Mouse (Mus musculus) kidney, adult 2 months (tissue): ENCODE data around the gene Gm28372. TPM values are rescaled to one million over a fixed set of nuclear protein-coding genes. Genes with fewer than 3 reads are reported as not detected.

ENCODE experiments used
- DNase-seq: peaks from one replicate; pipeline ENCODE4 v3.0.0; 2021
- H3K27ac ChIP-seq: fragments of 200-500 bp; 2 replicates; pipeline ENCODE4 v1.5.1; 2012; ENCODE audit warnings: low read depth, low read length, control low read depth, inconsistent platforms; ENCODE audit not compliant: insufficient read depth
- H3K27me3 ChIP-seq: fragments of 200-500 bp; replicated peaks from 2 replicates; pipeline ENCODE4 v1.6.1; 2012; ENCODE audit warnings: mild to moderate bottlenecking, moderate library complexity, low read length, inconsistent platforms; ENCODE audit not compliant: control insufficient read depth, insufficient read depth
- H3K36me3 ChIP-seq: fragments of 200-500 bp; 2 replicates; pipeline ENCODE4 v1.6.1; 2012; ENCODE audit warnings: mild to moderate bottlenecking, moderate library complexity, low read length, inconsistent platforms; ENCODE audit not compliant: control insufficient read depth, insufficient read depth
- H3K4me1 ChIP-seq: fragments of 200-500 bp; 2 replicates; pipeline ENCODE4 v1.6.1; 2011; ENCODE audit warnings: low read length; ENCODE audit not compliant: control insufficient read depth, insufficient read depth
- H3K4me3 ChIP-seq: fragments of 200-500 bp; 2 replicates; pipeline ENCODE4 v1.5.1; 2011; ENCODE audit warnings: mild to moderate bottlenecking, low read depth, low read length, control low read depth; ENCODE audit not compliant: insufficient read depth
- CTCF ChIP-seq: fragments of 200-500 bp; conservative IDR thresholded peaks from 2 replicates; pipeline ENCODE4 v1.5.1; 2011; ENCODE audit warnings: low read depth, mild to moderate bottlenecking, control low read depth, low read length, moderate library complexity, mixed read lengths; ENCODE audit not compliant: insufficient read depth, insufficient read length
- POLR2A ChIP-seq: fragments of 200-500 bp; IDR thresholded peaks from one replicate; pipeline ENCODE4 v1.6.1; 2011; ENCODE audit warnings: low read depth, low read length, control low read depth
- WGBS: fragments of 180-500 bp; shearing (Covaris S2); methylation state at CpG from one replicate; pipeline ENCODE4 v1.1.7; 2018; 5-methylcytosine and 5-hydroxymethylcytosine counted together
- polyA plus RNA-seq: library from polyadenylated mRNA; depleted of rRNA; stranded (reverse); fragments of >200 nt; gene quantifications from 2 replicates; pipeline ENCODE4 v1.2.3, GENCODE M21; 2012

Gm28372 gene
- polyA plus RNA-seq, 1 experiment = not detected

DNA sequence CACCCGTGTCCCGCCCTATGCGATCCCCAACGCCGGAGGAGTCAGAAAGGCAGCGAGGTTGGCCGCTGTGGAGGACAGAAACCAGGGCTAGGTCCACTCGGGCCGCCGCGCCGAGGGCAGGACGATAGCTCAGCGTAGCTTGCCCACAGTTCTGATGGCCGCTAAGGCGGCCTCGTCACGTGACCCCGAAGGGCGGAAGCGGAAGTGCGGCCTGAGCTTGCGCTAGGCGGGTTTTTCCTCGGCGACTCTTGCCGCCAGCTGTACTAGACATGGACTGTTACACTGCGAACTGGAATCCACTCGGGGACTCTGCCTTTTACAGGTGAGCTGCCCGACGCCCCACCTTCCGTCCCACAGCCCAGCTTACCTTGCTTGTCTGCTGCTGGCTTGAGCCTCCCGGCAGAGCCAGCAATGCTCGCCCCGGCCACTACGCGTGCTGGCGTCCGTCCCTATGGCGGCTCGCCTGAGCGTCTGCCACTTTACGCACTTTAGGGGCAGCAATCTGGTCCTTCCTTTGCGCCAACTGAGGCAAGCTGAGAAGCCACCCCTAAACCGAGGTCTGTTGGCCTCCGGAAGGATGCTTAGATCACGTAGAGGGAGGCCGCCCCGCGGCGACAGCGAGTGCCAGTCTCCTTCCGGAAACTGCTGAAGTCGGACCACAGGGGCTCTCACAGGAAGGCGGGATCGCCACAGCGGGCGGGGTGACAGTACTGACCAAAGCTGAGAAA, 19.3 kb downstream of the Gm28372 start, which contains the start of the genes Vps16 and Pced1a:
Gene Vps16 (plus strand): TSS at position 214 of the 728 bp plus-strand sequence.
Gene Pced1a (minus strand): TSS at position 576 of the 728 bp plus-strand sequence.
- H3K4me3 ChIP-seq = peak within 1 kb of the TSS; percentile 94
- under 1% methylated on average over 58 of the region's 58 CpGs for WGBS
- no peaks in the 10 kb centered on the region for H3K36me3 ChIP-seq
- H3K4me1 ChIP-seq = peaks cover 7% of the 10 kb centered on the region
- no peaks in the 10 kb centered on the region for H3K27me3 ChIP-seq
- peak; percentile 95 for DNase-seq
- peak within 1 kb of the TSS; percentile 81 for H3K27ac ChIP-seq
- TF ChIP-seq CTCF (peak; percentile 50), POLR2A (peak; percentile 75)

GRCm38 (mm10) chr2:130425112-130425511, 20.1 kb downstream of the Gm28372 start:
- TF ChIP-seq CTCF (no peak), POLR2A (no peak)
- no peak overlapping the region for H3K27ac ChIP-seq

GRCm38 (mm10) chr2:130429851-130430250, 24.8 kb downstream of the Gm28372 start:
- TF ChIP-seq POLR2A (no peak), CTCF (no peak)
- Histone ChIP-seq H3K4me1 (peaks cover 2% of the 10 kb centered on the region; the same call in 1 of the 2 replicates), H3K4me3 (no peak overlapping the region), H3K36me3 (no peaks in the 10 kb centered on the region), H3K27me3 (no peaks in the 10 kb centered on the region), H3K27ac (no peak overlapping the region)
- WGBS = 34% methylated on average over 2 of the region's 2 CpGs
- DNase-seq = no peak

More at GRCm38 (mm10) chr2:130425112-130425511, 20.1 kb downstream of the Gm28372 start:
- 18% methylated on average over 5 of the region's 5 CpGs for WGBS
- Histone ChIP-seq H3K27me3 (no peaks in the 10 kb centered on the region), H3K36me3 (no peaks in the 10 kb centered on the region), H3K4me3 (peak overlapping the region; percentile 94), H3K4me1 (peaks cover 7% of the 10 kb centered on the region)
- peak; percentile 23 for DNase-seq

DNA sequence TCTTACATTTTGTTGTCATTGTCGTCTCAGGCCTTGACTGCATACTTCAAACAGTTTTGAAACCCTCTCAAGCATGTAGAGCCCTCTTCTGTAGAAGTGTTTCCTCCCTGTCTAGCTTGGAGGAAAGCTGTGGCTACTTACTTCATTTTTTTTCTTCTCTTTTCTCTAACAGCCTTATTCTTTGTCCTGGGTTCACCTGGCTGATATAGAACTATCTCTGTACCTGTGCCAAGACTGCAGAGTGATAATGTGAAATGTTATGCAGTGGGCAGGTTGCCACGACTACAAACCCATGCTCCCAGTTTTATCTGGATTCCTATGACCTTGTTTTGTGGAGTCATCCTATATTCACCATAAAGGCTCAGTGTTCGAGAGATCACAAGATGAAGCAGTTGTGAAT, 25.4 kb downstream of the Gm28372 start:
- TF ChIP-seq CTCF (no peak), POLR2A (no peak)
- Histone ChIP-seq H3K27me3 (no peaks in the 10 kb centered on the region), H3K36me3 (no peaks in the 10 kb centered on the region), H3K4me1 (no peaks in the 10 kb centered on the region), H3K4me3 (no peak overlapping the region), H3K27ac (no peak overlapping the region)
- no peak for DNase-seq
- 61% methylated on average over 3 of the region's 3 CpGs for WGBS

DNA sequence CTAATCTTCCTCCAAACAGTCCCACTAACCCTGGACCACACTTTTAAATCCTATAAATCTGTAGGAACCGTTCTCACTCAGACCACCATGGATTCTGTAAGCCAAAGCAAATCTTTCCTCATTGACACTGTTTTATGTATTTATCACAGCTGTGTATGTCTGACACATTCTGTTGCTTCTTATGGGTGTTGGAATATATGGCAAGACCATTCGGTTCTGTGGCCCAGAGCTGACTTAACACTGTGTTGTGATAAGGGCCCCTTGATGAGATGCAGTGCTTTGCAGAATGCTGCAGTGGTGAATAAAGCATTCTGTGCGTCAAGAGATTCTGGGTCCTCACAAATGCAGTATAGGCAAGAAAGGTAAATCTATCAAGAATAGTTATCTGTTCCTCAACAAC, 27.1 kb downstream of the Gm28372 start:
- Histone ChIP-seq H3K4me1 (no peaks in the 10 kb centered on the region), H3K27me3 (no peaks in the 10 kb centered on the region), H3K36me3 (no peaks in the 10 kb centered on the region), H3K4me3 (no peak overlapping the region), H3K27ac (no peak overlapping the region)
- WGBS = 88% methylated on average over 3 of the region's 3 CpGs
- no peak for DNase-seq
- no peak for TF ChIP-seq CTCF
- TF ChIP-seq POLR2A = no peak

GRCm38 (mm10) chr2:130433152-130433551, 28.1 kb downstream of the Gm28372 start:
- 20% methylated on average over 4 of the region's 4 CpGs for WGBS

GRCm38 (mm10) chr2:130436769-130437168, 31.7 kb downstream of the Gm28372 start:
- no peak overlapping the region for H3K27ac ChIP-seq
- 95% methylated on average over 1 of the region's 1 CpGs for WGBS

More at GRCm38 (mm10) chr2:130433152-130433551, 28.1 kb downstream of the Gm28372 start:
- H3K4me1 ChIP-seq = no peaks in the 10 kb centered on the region
- H3K36me3 ChIP-seq = no peaks in the 10 kb centered on the region
- peak; percentile 66 for DNase-seq
- H3K27me3 ChIP-seq = no peaks in the 10 kb centered on the region
- no peak for TF ChIP-seq POLR2A
- peak; percentile 51 for TF ChIP-seq CTCF
- H3K27ac ChIP-seq = no peak overlapping the region
- no peak overlapping the region for H3K4me3 ChIP-seq

More at GRCm38 (mm10) chr2:130436769-130437168, 31.7 kb downstream of the Gm28372 start:
- no peaks in the 10 kb centered on the region for H3K36me3 ChIP-seq
- DNase-seq = no peak
- no peaks in the 10 kb centered on the region for H3K27me3 ChIP-seq
- H3K4me3 ChIP-seq = no peak overlapping the region
- no peaks in the 10 kb centered on the region for H3K4me1 ChIP-seq
- TF ChIP-seq CTCF (no peak), POLR2A (no peak)
